Mouse (Mus musculus) heart, embryonic 16.5 days (tissue): Measurements from ENCODE around the gene Jph3. TPM values are rescaled to one million over a fixed set of nuclear protein-coding genes. Genes with fewer than 3 reads are reported as not detected.

Experiments
- ATAC-seq: fragments of 200-750 bp; cut with Nextera tagmentation; replicated peaks from 2 replicates; pipeline ENCODE4 v1.8.0; 2017; ENCODE audit warnings: moderate number of reproducible peaks; ENCODE audit not compliant: insufficient read depth, low FRiP score; ENCODE audit errors: extremely low read depth
- H3K27ac ChIP-seq: fragments of 300-500 bp; sonication (generic); 2 replicates; pipeline ENCODE4 v1.5.1; 2014; ENCODE audit warnings: mild to moderate bottlenecking, low read length, control low read depth, moderate library complexity
- H3K27me3 ChIP-seq: fragments of 300-500 bp; sonication (generic); 2 replicates; pipeline ENCODE4 v1.6.1; 2014; ENCODE audit warnings: low read length, mixed read lengths; ENCODE audit not compliant: control insufficient read depth, insufficient read depth
- H3K36me3 ChIP-seq: fragments of 300-500 bp; sonication (generic); 2 replicates; pipeline ENCODE4 v1.6.1; 2014; ENCODE audit not compliant: control insufficient read depth, insufficient read depth
- H3K4me1 ChIP-seq: fragments of 300-500 bp; sonication (generic); 2 replicates; pipeline ENCODE4 v1.6.1; 2014; ENCODE audit warnings: low read length, mixed read lengths; ENCODE audit not compliant: control insufficient read depth, insufficient read depth
- H3K4me2 ChIP-seq: fragments of 300-500 bp; sonication (generic); 2 replicates; pipeline ENCODE4 v1.6.1; 2014; ENCODE audit warnings: low read depth, mild to moderate bottlenecking, control low read depth, low read length
- H3K4me3 ChIP-seq: fragments of 300-500 bp; sonication (generic); 2 replicates; pipeline ENCODE4 v1.5.1; 2014; ENCODE audit warnings: mild to moderate bottlenecking, control low read depth, low read length
- H3K9ac ChIP-seq: fragments of 300-500 bp; sonication (generic); 2 replicates; pipeline ENCODE4 v1.6.1; 2014; ENCODE audit warnings: low read length, control low read depth
- H3K9me3 ChIP-seq: fragments of 300-500 bp; sonication (generic); replicated peaks from 2 replicates; pipeline ENCODE4 v1.6.1; 2016; ENCODE audit warnings: low read length; ENCODE audit not compliant: control insufficient read depth
- WGBS: fragments of 180-500 bp; shearing (Covaris S2); extraction: QIAGEN DNeasy Blood & Tissue Kit; methylation state at CpG from one replicate; pipeline ENCODE4 v1.1.7; 2014; 5-methylcytosine and 5-hydroxymethylcytosine counted together
- polyA plus RNA-seq: library from polyadenylated mRNA; unstranded; fragments of >200 nt; fragmentation: Nextera tagmentation; extraction: Ambion mirVana; gene quantifications from 2 replicates; pipeline ENCODE4 v1.2.1, GENCODE M21; 2015

The Jph3 gene
- polyA plus RNA-seq, 1 experiment from 2014 or later, result 0.21 TPM

GRCm38 (mm10) chr8:121762999-121763699 lies 33.7 kb downstream of the Jph3 start:
- ATAC-seq, result no peak
- Histone ChIP-seq H3K27ac (no peak overlapping the region), H3K4me2 (no peak overlapping the region), H3K9ac (no peak overlapping the region), H3K27me3 (0 out of 2 replicates have a peak, but pooled peaks cover 5% of the 10 kb centered on the region), H3K4me1 (no peaks in the 10 kb centered on the region), H3K9me3 (no peaks in the 10 kb centered on the region), H3K4me3 (no peak overlapping the region), H3K36me3 (no peaks in the 10 kb centered on the region)
- WGBS, result 37% methylated on average over 7 of the region's 7 CpGs

GRCm38 (mm10) chr8:121763700-121764013 lies 34.2 kb downstream of the Jph3 start:
- ATAC-seq, result no peak
- H3K27me3 ChIP-seq, result 0 out of 2 replicates have a peak, but pooled peaks cover 5% of the 10 kb centered on the region
- no peak overlapping the region for H3K27ac ChIP-seq
- H3K36me3 ChIP-seq, result no peaks in the 10 kb centered on the region
- H3K4me1 ChIP-seq, result no peaks in the 10 kb centered on the region
- no peaks in the 10 kb centered on the region for H3K9me3 ChIP-seq
- 54% methylated on average over 9 of the region's 9 CpGs for WGBS
- H3K4me2 ChIP-seq, result no peak overlapping the region
- no peak overlapping the region for H3K4me3 ChIP-seq
- H3K9ac ChIP-seq, result no peak overlapping the region

GRCm38 (mm10) chr8:121765594-121766138 lies 36.2 kb downstream of the Jph3 start:
- ATAC-seq, result no peak
- WGBS, result 71% methylated on average over 7 of the region's 7 CpGs

GRCm38 (mm10) chr8:121769095-121769494 lies 39.7 kb downstream of the Jph3 start:
- ATAC-seq, result no peak
- Histone ChIP-seq H3K9me3 (no peaks in the 10 kb centered on the region), H3K4me2 (no peak overlapping the region), H3K27me3 (peaks cover 2% of the 10 kb centered on the region; the same call in 1 of the 2 replicates), H3K36me3 (no peaks in the 10 kb centered on the region), H3K4me3 (no peak overlapping the region), H3K4me1 (no peaks in the 10 kb centered on the region), H3K9ac (no peak overlapping the region), H3K27ac (no peak overlapping the region)
- 49% methylated on average over 3 of the region's 3 CpGs for WGBS

More at GRCm38 (mm10) chr8:121765594-121766138, 36.2 kb downstream of the Jph3 start:
- H3K4me2 ChIP-seq, result no peak overlapping the region
- no peaks in the 10 kb centered on the region for H3K9me3 ChIP-seq
- H3K9ac ChIP-seq, result no peak overlapping the region
- H3K27me3 ChIP-seq, result 0 out of 2 replicates have a peak, but pooled peaks cover 2% of the 10 kb centered on the region
- H3K4me1 ChIP-seq, result no peaks in the 10 kb centered on the region
- H3K36me3 ChIP-seq, result no peaks in the 10 kb centered on the region
- H3K27ac ChIP-seq, result no peak overlapping the region
- H3K4me3 ChIP-seq, result no peak overlapping the region

- Histone ChIP-seq H3K36me3 (no peaks in the 10 kb centered on the region), H3K9ac (no peak overlapping the region)
- WGBS, result 92% methylated on average over 2 of the region's 2 CpGs
Observed at GRCm38 (mm10) chr8:121769621-121770020, 40.2 kb downstream of the Jph3 start.

GRCm38 (mm10) chr8:121770845-121771752 lies 41.7 kb downstream of the Jph3 start:
- ATAC-seq, result no peak
- Histone ChIP-seq H3K4me1 (no peaks in the 10 kb centered on the region), H3K27ac (no peak overlapping the region), H3K36me3 (no peaks in the 10 kb centered on the region), H3K27me3 (no peaks in the 10 kb centered on the region; the same call in 1 of the 2 replicates), H3K9ac (no peak overlapping the region), H3K4me3 (no peak overlapping the region), H3K4me2 (no peak overlapping the region), H3K9me3 (no peaks in the 10 kb centered on the region)
- 41% methylated on average over 19 of the region's 19 CpGs for WGBS

More at GRCm38 (mm10) chr8:121769621-121770020, 40.2 kb downstream of the Jph3 start:
- Histone ChIP-seq H3K9me3 (no peaks in the 10 kb centered on the region), H3K27ac (no peak overlapping the region), H3K27me3 (peaks cover 2% of the 10 kb centered on the region; the same call in 1 of the 2 replicates), H3K4me3 (no peak overlapping the region), H3K4me1 (no peaks in the 10 kb centered on the region), H3K4me2 (no peak overlapping the region)
- no peak for ATAC-seq

- Histone ChIP-seq H3K36me3 (no peaks in the 10 kb centered on the region), H3K27me3 (no peaks in the 10 kb centered on the region; the same call in 1 of the 2 replicates), H3K9me3 (no peaks in the 10 kb centered on the region), H3K4me3 (no peak overlapping the region), H3K9ac (no peak overlapping the region), H3K27ac (no peak overlapping the region), H3K4me1 (no peaks in the 10 kb centered on the region), H3K4me2 (no peak overlapping the region)
- WGBS, result 83% methylated on average over 12 of the region's 12 CpGs
- no peak for ATAC-seq
Observed at GRCm38 (mm10) chr8:121773876-121774275, 44.5 kb downstream of the Jph3 start.

- no peak overlapping the region for H3K9ac ChIP-seq
- no peak for ATAC-seq
- H3K4me3 ChIP-seq, result no peak overlapping the region
- 25% methylated on average over 5 of the region's 5 CpGs for WGBS
- no peaks in the 10 kb centered on the region; the same call in 1 of the 2 replicates for H3K27me3 ChIP-seq
- H3K9me3 ChIP-seq, result no peaks in the 10 kb centered on the region
- H3K27ac ChIP-seq, result no peak overlapping the region
- no peak overlapping the region for H3K4me2 ChIP-seq
- no peaks in the 10 kb centered on the region for H3K36me3 ChIP-seq
- peaks cover 18% of the 10 kb centered on the region for H3K4me1 ChIP-seq
Observed at GRCm38 (mm10) chr8:121782493-121782892, 53.1 kb downstream of the Jph3 start.
